ENCODE assay signal across 18 mouse cellular contexts in genomic region chr3:138006896-138007295, GRCm38 (mm10). TPM values are rescaled to one million over a fixed set of nuclear protein-coding genes. Genes with fewer than 3 reads are reported as not detected.
"Had no signal": no experiment of that assay in that cellular context is flagged by ENCODE, and none has a peak within 500 bp of the region (broad histone marks: within the 10 kb centered on the region; RNA-seq: fewer than 3 reads in every experiment).

No protein-coding gene starts in this region.

- H3K27ac ChIP-seq: layer of hippocampus, adult 2 months; liver, embryonic 13.5 days; midbrain, embryonic 13.5 days; stomach, postnatal 0 days had no signal

- H3K9me3 ChIP-seq: liver, embryonic 13.5 days had no signal

- H3K36me3 ChIP-seq: liver, embryonic 13.5 days; midbrain, embryonic 13.5 days had no signal

- H3K27me3 ChIP-seq: liver, embryonic 13.5 days; midbrain, embryonic 13.5 days had no signal

- DNase-seq: kidney, adult 2 months; kidney, postnatal 14 days; layer of hippocampus, adult 9-11 months; liver, embryonic 13.5 days; lung, adult 2 months; lung, postnatal 14 days; lung, postnatal 4 days; right cerebral cortex, adult 18-20 months; right cerebral cortex, postnatal 14 days; right cerebral cortex, postnatal 4 days; thymus, postnatal 25 days had no signal

- ATAC-seq: intestine, postnatal 0 days; midbrain, embryonic 13.5 days; midbrain, embryonic 16.5 days had no signal

- H3K4me1 ChIP-seq: liver, embryonic 13.5 days; midbrain, embryonic 13.5 days had no signal

- H3K9ac ChIP-seq: liver, embryonic 13.5 days; midbrain, embryonic 13.5 days had no signal

- H3K4me3 ChIP-seq: layer of hippocampus, adult 2 months; liver, embryonic 13.5 days; midbrain, embryonic 13.5 days had no signal

- H3K4me2 ChIP-seq: liver, embryonic 13.5 days; midbrain, embryonic 13.5 days had no signal

RNA-seq across cellular contexts. Expression of gene 1110002E22Rik, which starts 58.0 kb away (rescaled TPM):
- total RNA-seq: megakaryocyte, adult 5-6 weeks had no signal
- polyA plus RNA-seq: liver, adult 2 months had no signal
